15 mouse cellular contexts compared by ENCODE assay signal in genomic region chr11:60221425-60221824, GRCm38 (mm10). TPM values are rescaled to one million over a fixed set of nuclear protein-coding genes. Genes with fewer than 3 reads are reported as not detected.
DNase-seq lines count a peak whose midpoint lies in the region; ATAC-seq and TF ChIP-seq lines count a peak whose summit lies in the region.
"Had no signal": no experiment of that assay in that cellular context is flagged by ENCODE, and none has a peak within 500 bp of the region (broad histone marks: within the 10 kb centered on the region; RNA-seq: fewer than 3 reads in every experiment).

No protein-coding gene starts in this region.

- peaks cover 3% of the 10 kb centered on the region for H3K9me3 ChIP-seq in CH12.LX (replicated peaks; ENCODE audit: low read length)
- no peaks in the 10 kb centered on the region for H3K9me3 ChIP-seq in intestine, embryonic 16.5 days (ENCODE audit: control insufficient read depth, low read length)
- no peaks in the 10 kb centered on the region for H3K9me3 ChIP-seq in liver, postnatal 0 days (ENCODE audit: low read length)
- H3K9me3 ChIP-seq: forebrain, embryonic 12.5 days; limb, embryonic 15.5 days; neural tube, embryonic 13.5 days had no signal

- in situ Hi-C loops in CH12.LX (cut with MboI; ENCODE audit: low pct_ligation_motif_present, low pct_unique_long_range_greater_than_20kb, low sequenced_read_pairs): no loop called here

- TF ChIP-seq POLR2A in CH12.LX (IDR thresholded peaks at IDR 0.05; ENCODE audit: low read depth, low read length): no peak

- TF ChIP-seq EP300 in CH12.LX (IDR thresholded peaks at IDR 0.05; ENCODE audit: low read length): no peak
- TF ChIP-seq EP300 in liver, postnatal 0 days (IDR thresholded peaks at IDR 0.05; ENCODE audit: low read depth): no peak

- no peak for TF ChIP-seq RAD21 in CH12.LX (IDR thresholded peaks at IDR 0.05; ENCODE audit: low read depth, low read length)

- no peak overlapping the region for H3K27ac ChIP-seq in CH12.LX (ENCODE audit: insufficient read depth, low read depth)
- peak overlapping the region; percentile 95 for H3K27ac ChIP-seq in intestine, embryonic 16.5 days (ENCODE audit: low read length)
- H3K27ac ChIP-seq in liver, postnatal 0 days (ENCODE audit: low read depth): peak overlapping the region; percentile 58
- H3K27ac ChIP-seq: forebrain, embryonic 12.5 days had no signal

- peaks cover 14 to 78% of the 10 kb centered on the region in 2 experiments for H3K4me1 ChIP-seq in CH12.LX (ENCODE audit: control insufficient read depth in 1 of 2, insufficient read depth in 2 of 2)
- peaks cover 45% of the 10 kb centered on the region for H3K4me1 ChIP-seq in intestine, embryonic 16.5 days (ENCODE audit: control insufficient read depth, insufficient read depth, low read length)
- H3K4me1 ChIP-seq in liver, postnatal 0 days (ENCODE audit: insufficient read depth): peaks cover 61% of the 10 kb centered on the region

- H3K4me3 ChIP-seq in CH12.LX (replicated peaks in 1 of 3; ENCODE audit: low read depth in 2 of 3, low read length in 2 of 3, poor library complexity in 1 of 3): peak overlapping the region in 2 of 3 experiments; percentile 58 to 62
- H3K4me3 ChIP-seq in intestine, embryonic 16.5 days (ENCODE audit: low read length): no peak overlapping the region
- no peak overlapping the region for H3K4me3 ChIP-seq in liver, postnatal 0 days (ENCODE audit: low read depth, low read length)

- DNase-seq in A20 (ENCODE audit: low read depth, low spot score) (peak; percentile 58), CH12.LX (ENCODE audit: extremely low read depth) (no peak)
- DNase-seq in liver, postnatal 0 days: no peak
- no peak for DNase-seq in right cerebral cortex, postnatal 4 days
- DNase-seq in right cerebral cortex, adult 2 months (ENCODE audit: low spot score in 2 of 2): no peak
- no peak for DNase-seq in kidney, postnatal 10 days
- DNase-seq: heart, postnatal 36 days; kidney, adult 11 months; lung, postnatal 36 days; retina, postnatal 1 day; thymus, adult 2 months had no signal

- TF ChIP-seq CTCF in CH12.LX (conservative IDR thresholded peaks at IDR 0.05 in 1 of 2, IDR thresholded peaks at IDR 0.05 in 1 of 2; ENCODE audit: low read depth in 2 of 2, low read length in 2 of 2): no peak
- no peak for TF ChIP-seq CTCF in liver, postnatal 0 days (IDR thresholded peaks at IDR 0.05; ENCODE audit: low read depth)

- peaks cover 13 to 27% of the 10 kb centered on the region in 2 experiments for H3K36me3 ChIP-seq in CH12.LX (replicated peaks in 1 of 2; ENCODE audit: control insufficient read depth in 1 of 2, insufficient read depth in 1 of 2, low read length in 1 of 2)
- peaks cover 4% of the 10 kb centered on the region; the same call in 1 of the 2 replicates for H3K36me3 ChIP-seq in intestine, embryonic 16.5 days (ENCODE audit: control insufficient read depth, insufficient read depth, low read length)
- H3K36me3 ChIP-seq in liver, postnatal 0 days (replicated peaks; ENCODE audit: insufficient read depth, low read length): peaks cover 8% of the 10 kb centered on the region
- H3K36me3 ChIP-seq: neural tube, embryonic 13.5 days had no signal

- no peaks in the 10 kb centered on the region for H3K27me3 ChIP-seq in CH12.LX (replicated peaks)
- H3K27me3 ChIP-seq in intestine, embryonic 16.5 days (replicated peaks; ENCODE audit: control insufficient read depth, insufficient read depth, low read length): no peaks in the 10 kb centered on the region
- H3K27me3 ChIP-seq in liver, postnatal 0 days (ENCODE audit: insufficient read depth, low read length): no peaks in the 10 kb centered on the region
- H3K27me3 ChIP-seq: forebrain, embryonic 12.5 days; limb, embryonic 15.5 days; neural tube, embryonic 13.5 days had no signal

- peaks cover 31% of the 10 kb centered on the region for H3K79me2 ChIP-seq in CH12.LX (replicated peaks; ENCODE audit: control insufficient read depth, extremely low read depth, insufficient read depth, poor library complexity, severe bottlenecking)

- H3K4me2 ChIP-seq in CH12.LX (ENCODE audit: insufficient read depth, low read depth, poor library complexity, severe bottlenecking): peak overlapping the region; percentile 82
- H3K4me2 ChIP-seq in intestine, embryonic 16.5 days (ENCODE audit: low read depth, low read length): peak overlapping the region; percentile 62; the same call in 1 of the 2 replicates
- 0 out of 2 replicates have a peak overlapping the region, but pooled peaks have one; percentile 81 for H3K4me2 ChIP-seq in liver, postnatal 0 days (ENCODE audit: low read depth, low read length)

- ATAC-seq in intestine, embryonic 16.5 days: no peak
- ATAC-seq in liver, postnatal 0 days: no peak

- 82% methylated on average over 6 of the region's 6 CpGs for WGBS in intestine, embryonic 16.5 days
- 71% methylated on average over 6 of the region's 6 CpGs for WGBS in liver, postnatal 0 days (ENCODE audit: insufficient replicate concordance)

- H3K9ac ChIP-seq in CH12.LX (ENCODE audit: insufficient read depth, low read depth): peak overlapping the region; percentile 76; the same call in 1 of the 2 replicates
- peak overlapping the region; percentile 68; the same call in 1 of the 2 replicates for H3K9ac ChIP-seq in intestine, embryonic 16.5 days (ENCODE audit: low read depth, low read length)
- 0 out of 2 replicates have a peak overlapping the region, but pooled peaks have one; percentile 13 for H3K9ac ChIP-seq in liver, postnatal 0 days (replicated peaks)
- H3K9ac ChIP-seq: limb, embryonic 15.5 days; neural tube, embryonic 13.5 days had no signal

- dilution Hi-C loops in CH12.LX (cut with MboI; ENCODE audit: extremely low pct_ligation_motif_present, extremely low pct_unique_long_range_greater_than_20kb, low sequenced_read_pairs): no loop called here

TF ChIP-seq in CH12.LX, 34 proteins besides CTCF, POLR2A, EP300 and RAD21:
- TF ChIP-seq ZKSCAN1 (IDR thresholded peaks at IDR 0.05; ENCODE audit: borderline replicate concordance, low read depth, low read length) (no peak), RCOR1 (conservative IDR thresholded peaks at IDR 0.05; ENCODE audit: low read depth, low read length) (no peak), SMC3 (IDR thresholded peaks at IDR 0.05; ENCODE audit: low read depth, low read length) (no peak), SIN3A (IDR thresholded peaks at IDR 0.05; ENCODE audit: low read length) (no peak), GABPA (IDR thresholded peaks at IDR 0.05; ENCODE audit: insufficient replicate concordance, low read depth, low read length) (no peak)

RNA-seq across cellular contexts. Expression of gene Srebf1, which starts 1.0 kb away (rescaled TPM):
- 126 and 129 TPM in 2 replicates for total RNA-seq in CH12.LX (2012; rRNA removed)
- 68.7 and 69.8 TPM in 2 replicates for total RNA-seq in CH12.LX (2014; rRNA removed)
- 120 and 142 TPM in 2 replicates for polyA plus RNA-seq in CH12.LX (2012; ENCODE audit: insufficient read length, low read depth)
- polyA plus RNA-seq in intestine, embryonic 16.5 days (2015; fragmentation: Nextera tagmentation; extraction: Ambion mirVana): 81.0 and 95.2 TPM in 2 replicates
- 21.4 and 31.0 TPM in 2 replicates for polyA plus RNA-seq in liver, postnatal 0 days (2015; fragmentation: Nextera tagmentation; extraction: Ambion mirVana)

Comparison
In these comparisons a context has a peak if more than half of its experiments do, and no peak if none do; other contexts are left out.
1. H3K4me3 ChIP-seq: peak in CH12.LX (2 of 3); none in intestine, embryonic 16.5 days (single experiment) and liver, postnatal 0 days (single experiment).
2. H3K9ac ChIP-seq: peak in every context shown above with its lines; median percentile 76 in CH12.LX; 68 in intestine, embryonic 16.5 days; 13 in liver, postnatal 0 days.
3. Peak in every context shown above with its lines, with median percentiles within 50 percentile points of each other: H3K4me2 ChIP-seq.